Mouse (Mus musculus) layer of hippocampus, adult 6 months (tissue): ENCODE data around the gene Slc50a1. TPM values are rescaled to one million over a fixed set of nuclear protein-coding genes. Genes with fewer than 3 reads are reported as not detected.

Source experiments
- long read RNA-seq, 2 experiments: library from polyadenylated mRNA; unstranded; transcript quantifications; one replicate each; pipeline ENCODE4 v2.0.0; 2019 to 2020
- microRNA-seq: library from miRNA; unstranded; fragments of <30 nt; microRNA quantifications from one replicate; pipeline ENCODE4 v1.2.0, GENCODE M21; 2020
- polyA plus RNA-seq: library from polyadenylated mRNA; unstranded; fragments of <200 nt; fragmentation: Nextera tagmentation; gene quantifications from 2 replicates; pipeline ENCODE4 v1.2.3, GENCODE M21; 2021

The Slc50a1 gene
- polyA plus RNA-seq, result 56.9 and 59.5 TPM in 2 replicates
- long read RNA-seq, experiment 1, transcript Slc50a1-201 (6 exons, 1,022 nt), result major isoform, 36 of 52 reads
- long read RNA-seq, experiment 1, partial matches to known transcripts, result 3 of 52 reads
- long read RNA-seq, experiment 1, other reads (novel, unspliced or antisense), result 8 of 52 reads
- long read RNA-seq, experiment 2, transcript Slc50a1-205 (5 exons, 1,086 nt), result minor isoform, 5 of 84 reads
- long read RNA-seq, experiment 2, transcript Slc50a1-201 (6 exons, 1,022 nt), result major isoform, 22 of 84 reads
- long read RNA-seq, experiment 2, transcript Slc50a1-207 (4 exons, 1,332 nt), result minor isoform, 19 of 84 reads
- long read RNA-seq, experiment 2, partial matches to known transcripts, result 24 of 84 reads
- long read RNA-seq, experiment 2, other reads (novel, unspliced or antisense), result 14 of 84 reads

DNA sequence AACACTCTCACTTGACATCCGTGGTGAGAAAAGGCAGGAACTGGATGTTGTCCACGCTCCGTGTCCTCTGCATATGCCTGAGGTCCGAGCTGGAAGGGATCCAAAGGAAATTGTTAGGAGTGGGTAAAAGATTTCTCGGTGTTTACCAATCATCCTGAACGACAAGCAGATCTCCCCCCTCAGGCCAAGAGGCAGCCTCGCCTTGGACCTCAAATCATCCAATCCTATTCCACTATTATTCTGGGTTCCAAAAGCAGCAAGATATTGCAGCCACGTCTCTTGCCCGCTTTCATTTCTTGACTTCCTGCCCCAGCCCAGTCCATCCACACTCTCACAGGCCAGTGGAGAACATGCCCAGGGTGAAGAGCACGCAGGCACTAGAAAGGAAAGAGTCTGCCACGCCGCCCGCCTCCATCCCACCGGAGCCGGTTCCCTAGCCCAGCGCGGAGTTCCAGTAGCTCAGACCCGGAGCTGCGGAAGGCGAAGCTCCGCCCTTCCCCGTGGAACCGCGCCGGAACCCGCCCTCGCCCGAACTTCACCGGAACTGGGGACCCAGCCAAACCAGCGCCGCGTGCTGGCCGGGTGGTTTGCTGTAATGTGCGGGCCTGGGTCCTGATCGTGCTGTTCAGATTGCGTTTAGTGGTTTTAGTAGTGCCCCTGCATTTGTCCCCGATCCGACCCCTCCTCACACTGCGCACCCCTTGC, at the start of gene Slc50a1:
Slc50a1 (minus strand) TSS at position 520 of the 705 bp plus-strand sequence.

DNA sequence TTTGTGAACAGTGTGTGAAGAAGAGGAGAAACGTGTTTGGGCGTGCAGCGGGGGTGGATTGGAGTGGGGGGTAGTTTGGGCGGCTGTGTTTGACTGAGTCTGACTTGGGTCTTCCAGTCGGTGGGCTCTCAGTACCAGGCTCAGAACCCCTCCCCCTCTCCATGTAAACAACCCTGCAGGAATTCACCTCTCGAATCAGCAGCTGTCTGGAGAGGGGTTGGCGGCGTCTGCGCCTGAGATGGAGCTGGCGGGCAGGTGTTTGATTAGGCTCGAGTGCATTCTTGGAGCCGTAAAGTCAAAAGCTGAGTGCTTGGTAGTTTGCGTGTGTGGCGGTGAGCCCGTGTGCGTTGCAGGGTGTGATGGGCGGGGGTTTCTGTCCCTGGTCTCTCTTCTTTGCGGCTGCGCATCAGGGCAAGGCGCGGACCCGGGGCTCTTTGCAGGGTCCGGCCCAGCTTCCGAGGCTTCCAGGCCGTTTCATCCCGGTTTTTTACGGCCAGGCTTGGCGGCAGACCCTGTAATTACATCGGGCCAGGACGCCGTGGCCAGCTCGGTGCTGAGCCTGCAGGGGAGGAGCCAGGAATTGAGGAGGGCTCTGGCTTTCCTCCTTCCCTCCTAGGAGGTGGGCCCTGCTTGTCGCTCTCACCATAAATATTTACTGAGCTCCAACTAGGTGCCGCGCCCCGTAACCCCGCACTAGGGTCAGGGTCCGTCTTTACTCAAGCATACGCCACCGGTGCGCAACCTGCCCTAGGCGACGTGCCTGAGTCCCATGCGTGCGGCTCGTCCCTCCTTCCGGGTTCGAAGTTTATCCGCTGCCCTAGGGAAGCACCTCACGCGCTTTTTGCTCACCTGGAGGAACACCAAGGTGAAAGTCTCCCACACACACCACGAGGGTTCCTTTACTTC, 10.5 kb upstream of the Slc50a1 start, which contains the start of gene Efna1:
Efna1 (minus strand) TSS at position 537 of the 906 bp plus-strand sequence.

DNA sequence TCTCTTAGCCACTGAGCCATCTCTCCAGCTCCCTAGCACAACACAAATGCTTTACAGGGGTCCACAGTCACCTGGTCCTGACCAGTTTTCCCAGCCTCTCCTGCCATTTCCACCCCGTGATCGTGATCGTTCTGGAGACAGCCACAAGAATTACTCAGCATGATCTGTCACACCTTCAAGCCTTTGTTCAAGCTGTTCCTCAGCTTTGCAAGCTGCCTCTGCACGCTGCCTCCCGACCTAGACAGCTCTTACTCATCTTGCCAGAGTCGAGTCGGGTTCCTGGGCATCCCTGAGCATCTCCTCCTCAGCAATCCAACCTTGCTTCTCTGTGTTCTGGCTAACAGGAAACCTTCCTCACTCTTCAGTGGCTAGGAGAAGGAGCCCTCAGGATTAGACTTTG, 11.3 kb downstream of the Slc50a1 start, which contains the start of gene Dpm3:
Dpm3 (plus strand) TSS at position 283 of the 400 bp plus-strand sequence.

DNA sequence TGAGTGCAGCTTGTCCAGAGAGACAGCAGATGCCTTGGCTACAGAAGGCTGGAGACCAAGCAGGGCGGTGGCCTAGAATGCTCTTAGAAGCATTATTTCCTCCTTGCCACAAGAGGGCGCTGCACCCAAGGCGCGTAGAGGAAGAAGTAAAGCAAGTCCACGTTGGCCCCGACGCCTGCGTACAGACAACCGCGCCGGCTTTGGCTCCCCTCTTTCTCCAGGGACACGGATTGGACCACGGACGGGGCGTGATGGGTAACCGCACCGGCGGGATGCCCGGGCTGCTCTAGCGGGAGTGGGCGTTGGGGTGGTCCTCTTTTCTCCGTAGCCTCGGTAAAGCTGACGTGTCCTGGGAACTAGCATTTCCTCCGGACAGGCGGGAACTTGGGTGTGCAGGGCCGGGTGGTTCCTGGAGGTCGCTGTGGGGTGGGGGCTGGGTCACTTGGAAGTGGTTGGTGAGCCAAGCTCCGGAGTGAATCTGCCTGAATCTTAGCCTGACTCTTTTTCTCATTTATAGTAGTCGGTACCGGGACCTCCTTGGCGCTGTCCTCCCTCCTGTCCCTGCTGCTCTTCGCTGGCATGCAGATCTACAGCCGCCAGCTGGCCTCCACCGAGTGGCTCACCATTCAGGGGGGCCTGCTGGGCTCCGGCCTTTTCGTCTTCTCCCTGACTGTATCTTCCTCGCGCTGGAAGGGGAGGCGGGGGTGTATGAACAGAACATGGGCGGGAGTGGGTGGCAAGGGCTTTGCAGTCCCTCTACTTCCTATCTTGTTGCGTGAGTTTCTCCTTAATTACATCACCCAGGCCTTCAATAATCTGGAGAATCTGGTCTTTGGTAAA, 23.9 kb downstream of the Slc50a1 start, which contains the start of gene Trim46:
Trim46 (minus strand) TSS at position 49 of the 840 bp plus-strand sequence.

DNA sequence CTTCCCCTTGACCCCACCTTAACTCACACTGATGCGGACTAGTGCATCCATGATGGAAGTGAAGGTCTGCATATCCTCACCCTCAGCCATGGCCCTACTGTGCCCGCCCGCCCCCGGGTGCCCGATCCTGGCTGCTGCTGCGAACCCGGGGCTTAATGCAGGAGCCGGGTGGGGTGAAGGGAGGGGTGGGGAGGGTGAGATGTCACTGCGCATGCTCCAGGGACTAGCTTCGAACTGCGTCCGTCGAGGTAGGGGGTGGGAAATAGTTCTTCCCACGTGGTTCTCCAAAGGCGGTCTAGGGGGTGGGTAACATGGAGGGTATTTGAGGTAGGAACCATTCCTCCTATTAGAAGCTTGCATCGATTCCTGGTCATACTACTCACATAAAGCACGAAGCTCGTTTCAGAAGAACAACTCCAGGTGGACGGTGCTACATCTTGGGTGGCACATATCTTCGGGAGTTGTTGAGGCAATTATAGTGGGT, 24.6 kb downstream of the Slc50a1 start, which contains the start of gene Krtcap2:
Krtcap2 (plus strand) TSS at position 279 of the 484 bp plus-strand sequence.

DNA sequence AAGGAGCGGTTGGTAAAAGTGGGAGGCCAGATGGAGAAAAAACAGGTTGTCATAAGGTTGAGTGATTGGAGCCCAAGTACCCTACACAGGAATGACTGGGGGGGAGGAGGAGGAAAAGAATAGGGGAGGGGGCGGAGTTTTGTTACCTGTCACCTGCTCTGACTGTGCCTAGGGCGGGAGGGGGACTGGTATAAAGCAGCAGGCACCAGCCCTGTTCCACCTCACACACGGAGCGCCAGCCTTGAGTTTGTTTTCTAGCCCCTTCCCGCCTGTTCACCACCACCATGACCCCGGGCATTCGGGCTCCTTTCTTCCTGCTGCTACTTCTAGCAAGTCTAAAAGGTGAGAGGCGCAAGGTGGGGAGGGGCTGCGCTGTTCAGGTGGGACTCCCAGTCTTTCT, 41.5 kb downstream of the Slc50a1 start, which contains the start of gene Muc1:
Muc1 (plus strand) TSS at position 222 of the 400 bp plus-strand sequence.

DNA sequence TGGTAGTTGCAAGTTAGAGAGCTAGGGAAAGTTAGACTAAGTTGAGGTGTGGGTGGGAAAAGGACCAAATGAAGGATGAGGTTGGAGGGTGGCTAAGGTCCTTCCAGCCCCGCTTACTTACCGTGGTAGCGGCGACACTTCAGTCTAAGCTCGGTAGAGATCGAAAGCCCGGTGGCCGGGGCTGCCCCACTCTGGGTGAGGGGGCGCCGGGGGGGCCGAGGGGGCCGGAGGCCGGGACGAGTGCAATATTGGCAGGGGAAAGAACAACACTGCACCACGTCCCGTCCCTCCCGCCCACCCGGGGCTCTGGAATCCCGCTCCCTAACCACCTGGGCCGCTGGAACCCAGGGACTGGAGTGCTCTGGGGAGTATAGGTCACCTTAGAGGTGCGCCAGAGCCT, 43.5 kb downstream of the Slc50a1 start, which contains the start of gene Mtx1:
Mtx1 (minus strand) TSS at position 189 of the 400 bp plus-strand sequence.

Small RNA genes within 50 kb of the gene (microRNA-seq; reads per million reads assigned to microRNA genes)
- 8,824 reads per million, percentile 95 among the genes with 10 or more reads in this experiment for gene Mir92b

Other genes starting within 250 kb of the Slc50a1 start
- gene Rusc1, start 177.3 kb downstream of the Slc50a1 start, polyA plus RNA-seq, result 40.8 and 48.7 TPM in 2 replicates
- not detected in 2 replicates for gene Gm43738, start 169.5 kb downstream of the Slc50a1 start, polyA plus RNA-seq
- 183 TPM in 2 replicates for gene Fdps, start 168.6 kb downstream of the Slc50a1 start, polyA plus RNA-seq
- 0.20 TPM in 1 of 2 replicates, not detected in the other for gene Pklr, start 134.4 kb downstream of the Slc50a1 start, polyA plus RNA-seq
- gene Hcn3, start 110.4 kb downstream of the Slc50a1 start, polyA plus RNA-seq, result 1.9 and 2.1 TPM in 2 replicates
- gene Clk2, start 105.8 kb downstream of the Slc50a1 start, polyA plus RNA-seq, result 2.3 and 2.6 TPM in 2 replicates
- 79.6 and 80.4 TPM in 2 replicates for gene Scamp3, start 93.1 kb downstream of the Slc50a1 start, polyA plus RNA-seq
- 7.2 and 8.7 TPM in 2 replicates for gene Fam189b, start 87.4 kb downstream of the Slc50a1 start, polyA plus RNA-seq
- gene Gba, start 67.6 kb downstream of the Slc50a1 start, polyA plus RNA-seq, result 24.0 and 25.6 TPM in 2 replicates
- 10.7 and 16.8 TPM in 2 replicates for gene Thbs3, start 55.4 kb downstream of the Slc50a1 start, polyA plus RNA-seq
- 125 and 128 TPM in 2 replicates for gene Mtx1, start 43.5 kb downstream of the Slc50a1 start, polyA plus RNA-seq
- gene Muc1, start 41.5 kb downstream of the Slc50a1 start, polyA plus RNA-seq, result not detected in 2 replicates
- 237 and 255 TPM in 2 replicates for gene Krtcap2, start 24.6 kb downstream of the Slc50a1 start, polyA plus RNA-seq
- gene Trim46, start 24.3 kb downstream of the Slc50a1 start, polyA plus RNA-seq, result 20.0 and 21.4 TPM in 2 replicates
- gene Dpm3, start 11.2 kb downstream of the Slc50a1 start, polyA plus RNA-seq, result 320 and 365 TPM in 2 replicates
- 11.3 and 12.4 TPM in 2 replicates for gene Efna1, start 10.6 kb upstream of the Slc50a1 start, polyA plus RNA-seq
- 11.0 and 12.5 TPM in 2 replicates for gene Efna3, start 52.4 kb upstream of the Slc50a1 start, polyA plus RNA-seq
- 0.39 and 0.40 TPM in 2 replicates for gene Efna4, start 67.5 kb upstream of the Slc50a1 start, polyA plus RNA-seq
- gene Adam15, start 79.4 kb upstream of the Slc50a1 start, polyA plus RNA-seq, result 26.6 and 28.2 TPM in 2 replicates
- gene Dcst2, start 91.4 kb upstream of the Slc50a1 start, polyA plus RNA-seq, result not detected in 2 replicates
- gene Dcst1, start 94.7 kb upstream of the Slc50a1 start, polyA plus RNA-seq, result 1.4 TPM in 2 replicates
- 0.23 and 0.59 TPM in 2 replicates for gene Zbtb7b, start 124.2 kb upstream of the Slc50a1 start, polyA plus RNA-seq
- not detected in 2 replicates for gene Lenep, start 132.2 kb upstream of the Slc50a1 start, polyA plus RNA-seq
- gene Flad1, start 141.3 kb upstream of the Slc50a1 start, polyA plus RNA-seq, result 27.2 and 28.1 TPM in 2 replicates
- 10.2 and 10.3 TPM in 2 replicates for gene Cks1b, start 147.8 kb upstream of the Slc50a1 start, polyA plus RNA-seq
- gene Shc1, start 147.9 kb upstream of the Slc50a1 start, polyA plus RNA-seq, result 2.7 and 3.0 TPM in 2 replicates
- 5.8 and 6.2 TPM in 2 replicates for gene Pygo2, start 159.6 kb upstream of the Slc50a1 start, polyA plus RNA-seq
- 20.1 and 28.3 TPM in 2 replicates for gene Pbxip1, start 166.1 kb upstream of the Slc50a1 start, polyA plus RNA-seq
- 64.1 and 68.4 TPM in 2 replicates for gene Pmvk, start 184.0 kb upstream of the Slc50a1 start, polyA plus RNA-seq
- 4.0 and 5.1 TPM in 2 replicates for gene Kcnn3, start 249.6 kb upstream of the Slc50a1 start, polyA plus RNA-seq